Mouse (Mus musculus): Measurements from ENCODE around the gene Oas1c.
A peak's percentile ranks its signal among the peaks of the same experiment; 100 is the strongest.
"Not testable (repeated sequence)": the region's sequence is repeated elsewhere in the genome, so short reads cannot be mapped to it uniquely, and the experiment has no call there.

The Oas1c gene

GRCm38 (mm10) chr5:120811951-120812819, at the start of gene Oas1c:
TSS of gene Oas1c (minus strand) at chr5:120812514.
- DNase-seq (ENCODE audit: low read depth, low spot score), result peak; percentile 92

GRCm38 (mm10) chr5:120861121-120861520, 48.8 kb upstream of the Oas1c start, which contains the start of gene Oas1h:
TSS of gene Oas1h (plus strand) at chr5:120861421.
- no peak for DNase-seq (ENCODE audit: low read depth, low spot score)

GRCm38 (mm10) chr5:120859241-120859640, 46.9 kb upstream of the Oas1c start:
- DNase-seq (ENCODE audit: low read depth, low spot score), result no peak

- DNase-seq (ENCODE audit: low read depth, low spot score), result peak; percentile 81
Measured at GRCm38 (mm10) chr5:120849601-120850136, 37.4 kb upstream of the Oas1c start.

GRCm38 (mm10) chr5:120847067-120847466, 34.8 kb upstream of the Oas1c start, which contains the start of gene Oas1f:
TSS of gene Oas1f (plus strand) at chr5:120847367.
- DNase-seq (ENCODE audit: low read depth, low spot score), result no peak

- no peak for DNase-seq (ENCODE audit: low read depth, low spot score)
Measured at GRCm38 (mm10) chr5:120844713-120845112, 32.4 kb upstream of the Oas1c start.

- DNase-seq (ENCODE audit: low read depth, low spot score), result peak; percentile 81
Measured at GRCm38 (mm10) chr5:120836731-120837585, 24.6 kb upstream of the Oas1c start.

- DNase-seq (ENCODE audit: low read depth, low spot score), result no peak
Measured at GRCm38 (mm10) chr5:120833335-120834280, 21.3 kb upstream of the Oas1c start.

- peak; percentile 87 for DNase-seq (ENCODE audit: low read depth, low spot score)
Measured at GRCm38 (mm10) chr5:120831031-120831430, 18.7 kb upstream of the Oas1c start.

- DNase-seq (ENCODE audit: low read depth, low spot score), result no peak
Measured at GRCm38 (mm10) chr5:120818999-120819398, 6.7 kb upstream of the Oas1c start.

GRCm38 (mm10) chr5:120815949-120816348, 3.6 kb upstream of the Oas1c start:
- DNase-seq (ENCODE audit: low read depth, low spot score), result peak; percentile 83

- no peak for DNase-seq (ENCODE audit: low read depth, low spot score)
Measured at GRCm38 (mm10) chr5:120813023-120813422, 709 bp upstream of the Oas1c start.

- DNase-seq (ENCODE audit: low read depth, low spot score), result no peak
Measured at GRCm38 (mm10) chr5:120809171-120809570, 3.1 kb downstream of the Oas1c start.

GRCm38 (mm10) chr5:120806458-120806857, 5.9 kb downstream of the Oas1c start:
- DNase-seq (ENCODE audit: low read depth, low spot score), result peak; percentile 90

GRCm38 (mm10) chr5:120803596-120803995, 8.7 kb downstream of the Oas1c start:
- no peak for DNase-seq (ENCODE audit: low read depth, low spot score)

GRCm38 (mm10) chr5:120798943-120799342, 13.4 kb downstream of the Oas1c start:
- not testable (repeated sequence) for DNase-seq (ENCODE audit: low read depth, low spot score)

GRCm38 (mm10) chr5:120798147-120798546, 14.2 kb downstream of the Oas1c start:
- DNase-seq (ENCODE audit: low read depth, low spot score), result not testable (repeated sequence)

- DNase-seq (ENCODE audit: low read depth, low spot score), result not testable (repeated sequence)
Measured at GRCm38 (mm10) chr5:120795480-120796034, 16.8 kb downstream of the Oas1c start, which contains the start of gene Oas1e. TSS of gene Oas1e (minus strand) at chr5:120795530.

GRCm38 (mm10) chr5:120793043-120793442, 19.3 kb downstream of the Oas1c start:
- DNase-seq (ENCODE audit: low read depth, low spot score), result peak; percentile 80

- no peak for DNase-seq (ENCODE audit: low read depth, low spot score)
Measured at GRCm38 (mm10) chr5:120787042-120787441, 25.3 kb downstream of the Oas1c start.
